Mouse (Mus musculus): ENCODE results near the gene Ddx50. TPM values are rescaled to one million over a fixed set of nuclear protein-coding genes. Genes with fewer than 3 reads are reported as not detected.
"Not testable (repeated sequence)": the region's sequence is repeated elsewhere in the genome, so short reads cannot be mapped to it uniquely, and the experiment has no call there.

The Ddx50 gene
- total RNA-seq, 2 experiments from 2014 or later: 21.7 to 35.6 TPM

DNA sequence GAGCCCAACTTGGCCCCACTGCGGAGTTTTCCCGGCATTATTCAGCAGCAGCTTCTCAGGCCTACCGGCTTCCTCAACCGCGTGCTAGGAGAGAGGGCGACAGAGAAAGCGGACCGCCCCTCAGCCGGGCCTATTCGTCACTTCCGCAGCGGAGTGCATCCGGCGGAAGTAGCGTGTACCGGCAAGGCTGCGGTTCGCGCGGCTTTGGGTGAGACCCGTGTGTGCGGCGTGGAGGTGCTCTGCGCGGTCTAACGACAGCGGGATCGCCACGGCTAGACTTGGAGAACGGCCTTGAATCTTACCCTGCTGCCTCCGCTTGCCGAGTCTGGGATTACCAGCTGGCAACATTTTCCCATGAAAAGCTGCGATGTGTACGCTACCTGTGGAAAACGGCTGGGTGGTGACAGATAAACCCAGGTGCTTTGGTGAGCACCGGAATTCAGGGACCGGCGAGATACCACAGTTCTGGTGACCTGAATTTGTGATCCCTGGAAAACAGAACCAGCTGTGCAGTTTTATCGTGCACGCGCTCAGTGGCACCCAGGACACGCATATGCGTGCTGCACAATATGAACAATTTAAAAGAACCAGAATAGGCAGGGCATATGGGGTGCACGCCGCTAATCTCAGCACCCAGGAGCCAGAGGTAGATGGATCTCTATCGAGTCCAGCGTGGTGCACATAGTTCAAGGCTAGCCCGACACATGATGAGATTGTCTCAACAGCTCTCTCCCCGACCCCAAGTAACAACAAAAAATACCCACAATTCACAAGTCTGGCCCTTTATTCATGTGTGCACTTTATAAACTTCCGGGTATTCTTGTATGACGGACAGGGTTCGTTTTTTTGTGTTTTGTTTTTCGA, 48.6 kb downstream of the Ddx50 start, which contains the start of gene Ddx21:
TSS of gene Ddx21 (minus strand) at position 105 of the 864 bp plus-strand sequence.
- peak; percentile 98 for ATAC-seq (replicated peaks; ENCODE audit: low FRiP score, poor library complexity, severe bottlenecking)

DNA sequence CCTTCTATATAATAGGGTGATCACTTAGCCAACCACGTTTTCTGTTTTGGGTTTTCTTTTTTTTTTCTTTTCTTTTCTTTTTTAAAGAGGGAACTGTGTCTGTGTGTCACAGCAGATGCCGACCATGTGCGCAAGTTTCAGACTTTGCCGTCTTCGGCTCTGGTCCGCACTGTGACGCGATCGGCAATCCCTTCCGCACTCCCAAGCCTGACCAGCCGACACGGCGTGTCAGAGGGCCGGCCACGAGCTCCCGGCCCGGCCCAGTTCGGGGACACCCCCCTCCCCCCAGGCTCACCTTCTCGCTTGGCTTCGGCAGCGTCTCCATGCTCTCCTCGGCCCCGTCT, 49.2 kb downstream of the Ddx50 start:
- ATAC-seq (replicated peaks; ENCODE audit: low FRiP score, poor library complexity, severe bottlenecking): peak; percentile 62

DNA sequence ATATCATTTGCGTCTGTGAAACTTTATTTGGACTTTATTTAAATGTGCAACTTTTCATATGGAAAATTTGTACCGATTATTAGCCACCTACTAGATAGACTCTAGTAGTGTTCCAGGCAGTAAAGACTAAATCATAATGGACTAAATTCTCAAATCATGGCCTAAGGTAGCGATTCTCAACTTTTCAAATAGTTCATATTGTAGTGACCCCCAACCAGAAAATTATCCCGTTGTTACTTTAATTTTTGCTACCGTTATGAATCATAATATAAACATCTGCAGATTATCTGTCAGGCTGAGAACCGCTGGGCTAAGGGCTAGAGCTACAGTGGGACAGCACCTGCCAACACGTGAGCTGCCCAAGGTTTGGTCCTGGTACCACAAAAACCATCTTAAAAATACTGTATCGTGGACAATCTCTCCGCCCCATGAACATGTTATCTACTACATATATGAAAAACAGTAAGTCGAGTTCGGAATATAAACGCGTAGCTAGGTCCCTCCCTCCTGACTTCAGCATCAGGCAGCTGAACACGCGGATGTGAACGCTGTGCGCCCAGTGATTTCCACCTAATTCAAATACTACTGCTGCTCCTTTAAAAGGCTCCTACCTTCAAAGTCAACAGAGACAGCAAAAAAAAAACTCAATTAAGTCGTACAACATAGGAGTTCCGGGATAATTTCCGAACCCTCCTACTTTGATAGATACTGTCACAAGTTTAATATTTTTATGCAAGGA, 49.8 kb downstream of the Ddx50 start:
- peak; percentile 55 for ATAC-seq (replicated peaks; ENCODE audit: low FRiP score, poor library complexity, severe bottlenecking)

DNA sequence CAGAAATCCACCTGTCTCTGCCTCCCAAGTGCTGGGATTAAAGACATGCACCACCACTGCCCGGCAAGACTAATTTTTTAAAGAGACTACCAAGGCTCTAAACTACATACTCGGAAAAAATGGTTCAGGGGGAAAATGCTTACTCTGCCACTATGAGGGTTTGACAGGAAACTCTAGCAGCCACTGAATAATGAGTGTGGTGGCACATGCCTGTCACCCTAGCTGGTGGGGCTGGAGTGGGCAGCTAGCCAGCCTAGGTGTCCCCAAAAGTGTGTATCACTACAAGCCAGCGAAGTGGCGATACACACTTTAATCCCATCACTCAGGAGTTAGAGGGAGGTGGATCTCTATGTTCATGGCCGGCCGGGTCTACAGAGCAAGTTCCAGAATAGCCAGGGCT, 51.0 kb downstream of the Ddx50 start:
- ATAC-seq (replicated peaks; ENCODE audit: low FRiP score, poor library complexity, severe bottlenecking): no peak

DNA sequence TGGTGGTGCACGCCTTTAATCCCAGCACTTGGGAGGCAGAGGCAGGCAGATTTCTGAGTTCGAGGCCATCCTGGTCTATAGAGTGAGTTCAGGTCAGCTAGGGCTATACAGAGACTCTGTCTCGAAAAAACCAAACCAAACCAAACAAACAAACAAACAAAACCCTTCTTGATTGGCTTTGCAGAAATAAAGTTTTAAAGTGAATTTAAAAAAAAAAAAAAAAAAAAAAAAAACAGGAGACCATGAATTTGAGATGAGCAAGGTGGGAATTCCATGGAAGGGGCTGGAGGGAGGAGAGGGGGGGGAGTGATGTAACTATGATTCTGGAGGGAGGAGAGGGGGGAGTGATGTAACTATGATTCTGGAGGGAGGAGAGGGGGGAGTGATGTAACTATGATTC, 51.7 kb downstream of the Ddx50 start:
- not testable (repeated sequence) for ATAC-seq (replicated peaks; ENCODE audit: low FRiP score, poor library complexity, severe bottlenecking)

GRCm38 (mm10) chr10:62592496-62592895, 58.5 kb downstream of the Ddx50 start:
- no peak for ATAC-seq (replicated peaks; ENCODE audit: low FRiP score, poor library complexity, severe bottlenecking)

DNA sequence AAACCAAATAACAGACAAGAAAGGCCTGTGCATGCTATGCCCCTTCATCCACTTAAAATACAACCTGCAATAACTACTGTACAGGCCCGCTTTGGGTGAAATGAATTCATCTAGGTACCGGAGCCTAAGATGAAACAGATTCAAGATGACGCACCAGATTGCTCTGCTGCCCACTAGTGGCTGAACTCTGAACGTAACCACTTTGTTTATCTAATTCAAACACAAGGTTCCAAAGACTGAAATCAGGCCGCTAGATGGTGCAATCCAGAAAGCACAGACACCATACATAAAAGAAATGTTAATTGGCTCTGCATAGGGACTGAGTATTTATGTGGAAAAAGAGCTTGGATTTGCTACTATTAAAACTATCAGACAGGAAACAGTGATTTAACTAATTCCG, 60.8 kb downstream of the Ddx50 start:
- peak; percentile 96 for ATAC-seq (replicated peaks; ENCODE audit: low FRiP score, poor library complexity, severe bottlenecking)

GRCm38 (mm10) chr10:62588616-62589015, 62.4 kb downstream of the Ddx50 start:
- no peak for ATAC-seq (replicated peaks; ENCODE audit: low FRiP score, poor library complexity, severe bottlenecking)

GRCm38 (mm10) chr10:62583245-62583644, 67.8 kb downstream of the Ddx50 start:
- ATAC-seq (replicated peaks; ENCODE audit: low FRiP score, poor library complexity, severe bottlenecking): no peak

DNA sequence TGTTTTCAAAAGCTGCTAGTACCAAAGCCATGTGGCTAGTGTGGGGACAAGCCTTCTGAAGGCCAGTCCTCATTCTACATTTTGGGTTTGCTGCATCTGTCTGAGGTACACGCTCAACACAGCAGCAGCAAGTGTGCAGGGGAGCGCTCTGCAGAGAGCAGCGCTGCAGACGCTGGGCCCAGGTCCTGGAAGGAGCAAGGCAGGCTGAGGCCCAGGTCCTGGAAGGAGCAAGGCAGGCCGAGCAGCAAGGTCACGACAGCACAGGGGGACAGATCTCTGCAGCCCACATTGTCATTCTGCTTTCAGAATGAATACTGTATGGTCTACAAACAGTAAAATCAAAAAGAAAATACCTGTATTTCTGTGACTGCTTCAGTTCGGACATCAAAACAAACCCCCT, 68.3 kb downstream of the Ddx50 start:
- ATAC-seq (replicated peaks; ENCODE audit: low FRiP score, poor library complexity, severe bottlenecking): no peak

GRCm38 (mm10) chr10:62582263-62582662, 68.8 kb downstream of the Ddx50 start:
- no peak for ATAC-seq (replicated peaks; ENCODE audit: low FRiP score, poor library complexity, severe bottlenecking)

GRCm38 (mm10) chr10:62579129-62579528, 71.9 kb downstream of the Ddx50 start:
- ATAC-seq (replicated peaks; ENCODE audit: low FRiP score, poor library complexity, severe bottlenecking): not testable (repeated sequence)

GRCm38 (mm10) chr10:62578338-62579100, 72.5 kb downstream of the Ddx50 start, which contains the start of gene Kif1bp:
Gene Kif1bp, minus strand, starts transcription at chr10:62578457.
- peak; percentile 97 for ATAC-seq (replicated peaks; ENCODE audit: low FRiP score, poor library complexity, severe bottlenecking)

GRCm38 (mm10) chr10:62577673-62578337, 73.2 kb downstream of the Ddx50 start:
- peak; percentile 72 for ATAC-seq (replicated peaks; ENCODE audit: low FRiP score, poor library complexity, severe bottlenecking)

GRCm38 (mm10) chr10:62575001-62575400, 76.0 kb downstream of the Ddx50 start:
- no peak for ATAC-seq (replicated peaks; ENCODE audit: low FRiP score, poor library complexity, severe bottlenecking)

GRCm38 (mm10) chr10:62570126-62570871, 80.7 kb downstream of the Ddx50 start:
- no peak for ATAC-seq (replicated peaks; ENCODE audit: low FRiP score, poor library complexity, severe bottlenecking)

GRCm38 (mm10) chr10:62568861-62569260, 82.2 kb downstream of the Ddx50 start:
- no peak for ATAC-seq (replicated peaks; ENCODE audit: low FRiP score, poor library complexity, severe bottlenecking)
